7 mouse cellular contexts compared by ENCODE assay signal in genomic region chr7:6155901-6156411, GRCm38 (mm10). TPM values are rescaled to one million over a fixed set of nuclear protein-coding genes. Genes with fewer than 3 reads are reported as not detected.
DNase-seq lines count a peak whose midpoint lies in the region; ATAC-seq and TF ChIP-seq lines count a peak whose summit lies in the region.

Gene Zfp787, minus strand, starts transcription at chr7:6155997.

- TF ChIP-seq CTCF in intestine, postnatal 0 days (IDR thresholded peaks at IDR 0.05; ENCODE audit: low read depth) = no peak
- no peak for TF ChIP-seq CTCF in small intestine, adult 2 months (IDR thresholded peaks at IDR 0.05; ENCODE audit: extremely low read depth, insufficient read length, insufficient replicate concordance, low read depth, low read length)

- peak within 1 kb of the TSS; percentile 78 for H3K4me3 ChIP-seq in intestine, postnatal 0 days (ENCODE audit: low read depth, low read length)
- peak within 1 kb of the TSS; percentile 78 for H3K4me3 ChIP-seq in midbrain, embryonic 12.5 days
- peak within 1 kb of the TSS; percentile 93 for H3K4me3 ChIP-seq in small intestine, adult 2 months (ENCODE audit: low read depth, low read length)

- no peaks in the 10 kb centered on the region for H3K9me3 ChIP-seq in intestine, postnatal 0 days (ENCODE audit: control insufficient read depth)
- H3K9me3 ChIP-seq in midbrain, embryonic 12.5 days = no peaks in the 10 kb centered on the region

- H3K4me1 ChIP-seq in intestine, postnatal 0 days (replicated peaks; ENCODE audit: control insufficient read depth, insufficient read depth, low read length) = peaks cover 13% of the 10 kb centered on the region; the same call in 1 of the 2 replicates
- H3K4me1 ChIP-seq in midbrain, embryonic 12.5 days = peaks cover 18% of the 10 kb centered on the region
- peaks cover 34% of the 10 kb centered on the region; the same call in 1 of the 2 replicates for H3K4me1 ChIP-seq in small intestine, adult 2 months (ENCODE audit: control insufficient read depth, insufficient read depth, insufficient read length, low read length)

- H3K36me3 ChIP-seq in intestine, postnatal 0 days (ENCODE audit: control insufficient read depth, insufficient read depth) = no peaks in the 10 kb centered on the region
- H3K36me3 ChIP-seq in midbrain, embryonic 12.5 days = no peaks in the 10 kb centered on the region
- peaks cover 2% of the 10 kb centered on the region; the same call in 1 of the 2 replicates for H3K36me3 ChIP-seq in small intestine, adult 2 months (ENCODE audit: control insufficient read depth, insufficient read depth, low read length)

- peak; percentile 98 for DNase-seq in adrenal gland, adult 2 months
- DNase-seq in embryo, embryonic 9.5 days (ENCODE audit: extremely low spot score) = peak; percentile 95
- no peak for DNase-seq in gonadal fat pad, adult 2 months (ENCODE audit: low read depth)
- DNase-seq in left cerebral cortex, postnatal 4 days = peak; percentile 99

- peak; percentile 93 for ATAC-seq in intestine, postnatal 0 days
- ATAC-seq in midbrain, embryonic 12.5 days (ENCODE audit: low FRiP score, low read depth) = peak; percentile 97

- intact Hi-C loops in left cerebral cortex, postnatal 4 days (cut with DNase I) = no loop called here

- peak within 1 kb of the TSS; percentile 93 for H3K27ac ChIP-seq in intestine, postnatal 0 days (ENCODE audit: low read depth, low read length)
- H3K27ac ChIP-seq in midbrain, embryonic 12.5 days (replicated peaks) = peak within 1 kb of the TSS; percentile 92
- peak within 1 kb of the TSS; percentile 98 for H3K27ac ChIP-seq in small intestine, adult 2 months (ENCODE audit: insufficient read depth, low read depth, low read length)

- TF ChIP-seq POLR2A in small intestine, adult 2 months (IDR thresholded peaks at IDR 0.05; ENCODE audit: low read depth, low read length) = peak; percentile 26

- no peaks in the 10 kb centered on the region for H3K27me3 ChIP-seq in intestine, postnatal 0 days (replicated peaks; ENCODE audit: control insufficient read depth, insufficient read depth, low read length)
- H3K27me3 ChIP-seq in midbrain, embryonic 12.5 days = no peaks in the 10 kb centered on the region
- no peaks in the 10 kb centered on the region for H3K27me3 ChIP-seq in small intestine, adult 2 months (ENCODE audit: control insufficient read depth, insufficient read depth, low read length)

- H3K4me2 ChIP-seq in intestine, postnatal 0 days (replicated peaks; ENCODE audit: low read depth) = peak within 1 kb of the TSS; percentile 81
- peak within 1 kb of the TSS; percentile 93 for H3K4me2 ChIP-seq in midbrain, embryonic 12.5 days (replicated peaks)

- H3K9ac ChIP-seq in intestine, postnatal 0 days (ENCODE audit: low read depth, low read length) = peak within 1 kb of the TSS; percentile 85
- peak within 1 kb of the TSS; percentile 91 for H3K9ac ChIP-seq in midbrain, embryonic 12.5 days (replicated peaks)

- WGBS in intestine, postnatal 0 days = under 1% methylated on average over 46 of the region's 54 CpGs
- under 1% methylated on average over 53 of the region's 54 CpGs for WGBS in midbrain, embryonic 12.5 days
- under 1% methylated on average over 52 of the region's 54 CpGs for WGBS in small intestine, adult 2 months

RNA-seq across cellular contexts. Expression of gene Zfp787, which starts in this region (rescaled TPM):
- 10 to 100 TPM; 41.8 to 41.9 TPM for total RNA-seq in adrenal gland, adult 2 months (2021)
- polyA plus RNA-seq in adrenal gland, adult 2 months (2012; rRNA removed) = 73.8 and 87.1 TPM in 2 replicates
- 56.6 and 57.7 TPM in 2 replicates for polyA plus RNA-seq in gonadal fat pad, adult 2 months (2012; rRNA removed)
- polyA plus RNA-seq in intestine, postnatal 0 days (2015; fragmentation: Nextera tagmentation; extraction: Ambion mirVana) = 42.2 and 46.5 TPM in 2 replicates
- 10 to 100 TPM; 35.1 to 36.1 TPM for total RNA-seq in left cerebral cortex, postnatal 4 days (2021)
- polyA plus RNA-seq in midbrain, embryonic 12.5 days (2016; fragmentation: Nextera tagmentation; extraction: Ambion mirVana) = 33.1 and 33.4 TPM in 2 replicates
- 32.3 and 62.7 TPM in 2 replicates for polyA plus RNA-seq in small intestine, adult 2 months (2012; rRNA removed)
